Mouse (Mus musculus): ENCODE measurements around the gene Rasa4.
"Not testable (repeated sequence)": the region's sequence is repeated elsewhere in the genome, so short reads cannot be mapped to it uniquely, and the experiment has no call there.

Rasa4 gene

DNA sequence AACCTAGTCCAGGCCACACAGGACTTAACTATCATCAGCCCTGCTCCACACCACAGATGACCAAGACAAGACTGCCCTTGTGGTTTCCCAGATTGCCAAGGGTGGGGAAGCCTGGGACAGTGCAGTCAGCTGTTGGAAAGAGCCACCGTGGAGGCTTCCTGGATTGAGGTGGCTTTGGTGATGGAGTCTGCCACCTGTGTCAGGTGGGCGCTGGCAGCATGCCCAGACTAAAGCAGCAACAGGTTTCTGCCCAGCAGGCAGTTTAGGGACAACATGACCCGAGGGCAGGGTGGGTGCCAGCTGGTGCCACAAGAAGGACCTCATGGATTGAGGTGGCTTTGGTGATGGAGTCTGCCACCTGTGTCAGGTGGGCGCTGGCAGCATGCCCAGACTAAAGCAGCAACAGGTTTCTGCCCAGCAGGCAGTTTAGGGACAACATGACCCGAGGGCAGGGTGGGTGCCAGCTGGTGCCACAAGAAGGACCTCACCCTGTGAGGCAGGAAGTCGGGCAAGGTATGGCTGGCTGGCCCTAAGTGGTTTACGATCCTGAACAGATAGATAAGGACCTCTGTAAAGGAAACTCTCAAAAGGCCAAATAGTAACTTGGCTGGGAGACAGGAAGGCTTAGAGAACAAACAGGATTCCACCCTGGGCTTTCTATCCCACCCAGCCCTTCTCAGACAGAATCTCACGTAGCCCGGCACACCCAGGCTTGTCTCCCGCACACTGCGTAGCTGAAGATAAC is 17.1 kb upstream of the Rasa4 start:
- not testable (repeated sequence) for DNase-seq (ENCODE audit: low read depth, low spot score)

DNA sequence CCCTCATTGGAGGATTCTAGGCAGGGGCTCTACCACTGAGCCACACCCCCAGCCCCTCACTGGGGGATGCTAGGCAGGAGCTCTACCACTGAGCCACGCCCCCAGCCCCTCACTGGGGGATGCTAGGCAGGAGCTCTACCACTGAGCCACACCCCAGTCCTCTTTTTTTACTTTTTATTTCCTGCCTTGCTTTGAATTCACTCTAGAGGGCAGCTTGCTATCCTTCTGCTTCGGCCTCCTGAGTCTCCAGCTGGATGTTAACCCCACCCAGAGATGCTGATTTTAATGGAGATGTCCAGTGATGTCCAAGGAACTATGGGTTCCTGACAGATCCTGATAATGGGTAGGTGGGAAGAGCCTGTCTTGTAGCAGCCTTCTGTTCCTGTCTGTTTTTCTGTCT is 14.3 kb upstream of the Rasa4 start:
- DNase-seq (ENCODE audit: low read depth, low spot score) = no peak

DNA sequence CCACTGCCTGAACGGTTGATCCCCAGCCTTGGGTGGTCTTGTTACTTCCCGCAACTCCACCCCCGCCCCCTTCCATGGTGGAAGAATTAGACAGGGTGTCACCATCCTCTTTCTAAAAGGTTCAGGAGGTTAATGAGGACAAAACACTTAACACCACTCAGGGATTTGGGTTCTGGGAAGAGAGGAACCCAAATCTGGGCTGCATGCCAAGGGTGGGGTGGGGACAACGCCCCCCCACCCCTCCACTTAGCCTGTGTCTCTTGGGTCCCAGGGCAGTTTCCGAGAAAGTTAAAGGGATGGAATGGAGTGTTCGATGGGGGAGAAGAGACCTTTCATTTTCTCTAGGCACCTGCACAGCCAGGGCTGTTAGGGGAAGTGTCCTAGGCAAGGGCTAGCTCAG is 10.7 kb upstream of the Rasa4 start:
- DNase-seq (ENCODE audit: low read depth, low spot score) = no peak

DNA sequence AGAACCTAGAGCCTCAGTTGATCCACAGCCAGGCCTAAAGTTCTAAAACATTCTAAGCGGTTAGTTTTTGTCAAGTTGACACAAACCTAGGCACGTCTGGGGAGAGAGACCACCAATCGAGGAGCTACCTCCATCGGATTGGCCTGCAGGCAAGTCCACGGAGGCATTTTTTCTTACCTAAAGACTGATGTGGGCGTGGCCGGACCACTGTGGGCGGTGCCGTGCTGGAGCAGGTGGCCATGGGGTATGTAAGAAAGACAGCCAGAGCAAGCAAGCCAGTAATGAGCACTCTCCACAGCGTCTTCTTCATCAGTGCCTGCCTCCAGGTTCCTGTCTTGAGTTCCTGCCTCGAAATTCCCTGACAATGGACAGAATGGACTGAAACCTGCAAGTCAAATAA is 10.2 kb upstream of the Rasa4 start:
- DNase-seq (ENCODE audit: low read depth, low spot score) = no peak

DNA sequence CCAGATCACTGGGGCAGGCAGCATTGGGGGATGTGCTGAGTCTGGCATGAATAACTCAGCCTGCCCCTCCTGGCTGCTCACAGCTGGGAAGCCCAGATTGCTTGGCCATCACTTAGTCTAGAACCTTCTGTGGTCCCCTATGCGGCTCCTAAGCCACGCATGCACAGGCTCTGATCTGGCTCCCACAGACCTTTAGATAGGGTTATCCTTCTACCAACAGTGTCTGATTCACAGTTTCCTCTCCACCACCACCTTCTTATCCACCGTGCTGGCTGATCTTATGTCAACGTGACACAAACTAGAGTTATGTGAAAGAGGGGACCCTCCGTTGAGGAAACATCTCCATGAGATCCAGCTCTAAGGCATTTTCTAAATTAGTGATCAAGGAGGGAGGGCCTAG is 8.6 kb upstream of the Rasa4 start:
- no peak for DNase-seq (ENCODE audit: low read depth, low spot score)

DNA sequence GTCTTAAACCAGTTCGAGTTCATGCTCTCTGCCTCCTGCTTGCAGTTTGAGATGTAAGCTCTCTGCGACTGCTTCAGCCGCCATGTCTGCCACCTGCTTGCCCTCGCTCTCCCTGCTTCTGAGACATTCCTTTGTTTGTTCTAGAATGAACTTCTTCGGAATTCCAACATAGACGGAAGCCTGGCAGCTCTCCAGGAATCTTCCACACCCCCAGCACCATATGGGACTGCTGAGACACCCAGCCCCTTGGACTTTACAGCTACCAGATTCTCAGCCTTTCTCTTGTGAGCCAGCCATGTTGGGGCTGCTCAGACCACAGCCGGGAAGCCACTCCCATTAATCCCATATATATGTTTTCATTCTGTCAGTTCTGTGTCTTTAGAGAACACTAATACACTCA is 7.4 kb upstream of the Rasa4 start:
- DNase-seq (ENCODE audit: low read depth, low spot score) = no peak

DNA sequence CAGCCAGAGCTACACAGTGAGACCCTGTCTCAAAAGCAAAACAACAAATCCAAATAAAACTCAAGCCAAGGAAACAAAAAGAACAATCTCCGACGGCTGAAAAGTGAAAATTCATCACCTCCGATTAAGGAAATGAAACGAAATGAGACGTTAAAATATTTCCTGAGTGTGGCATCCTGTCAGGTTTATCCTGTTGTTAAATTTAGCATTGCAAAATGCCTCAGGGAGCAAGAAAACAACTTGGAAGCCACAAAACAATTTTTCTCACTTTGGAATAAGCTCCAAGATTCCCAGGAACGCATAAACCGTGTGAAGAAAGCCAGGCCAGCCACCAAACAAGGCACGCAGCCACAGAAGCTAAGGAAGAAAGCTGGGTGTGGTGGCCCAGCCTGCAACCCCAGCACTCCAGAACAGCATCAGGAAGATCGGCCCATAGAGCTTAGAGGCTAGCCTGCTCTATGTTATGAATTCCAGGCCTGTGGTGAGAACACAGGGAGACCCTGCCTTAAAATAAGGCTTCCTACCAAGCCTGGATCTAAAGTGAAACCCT is 6.6 kb upstream of the Rasa4 start:
- no peak for DNase-seq (ENCODE audit: low read depth, low spot score)

DNA sequence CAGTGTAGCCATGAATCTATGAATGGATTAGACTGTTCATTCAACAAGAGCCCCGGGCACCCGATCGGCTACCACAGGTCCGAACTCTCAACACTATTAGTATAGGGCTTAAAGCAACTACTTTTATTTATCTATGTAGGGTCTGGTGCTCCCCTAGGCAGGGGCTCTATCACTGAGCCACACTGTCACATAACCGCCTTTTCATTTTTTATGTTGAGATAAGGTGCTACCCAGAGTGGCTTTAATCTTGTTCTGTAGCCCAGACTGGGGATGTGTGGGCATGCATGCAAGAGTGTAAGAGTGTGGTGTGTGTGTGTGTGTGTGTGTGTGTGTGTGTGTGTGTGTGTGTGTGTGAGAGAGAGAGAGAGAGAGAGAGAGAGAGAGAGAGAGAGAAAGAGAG is 5.6 kb upstream of the Rasa4 start:
- no peak for DNase-seq (ENCODE audit: low read depth, low spot score)

DNA sequence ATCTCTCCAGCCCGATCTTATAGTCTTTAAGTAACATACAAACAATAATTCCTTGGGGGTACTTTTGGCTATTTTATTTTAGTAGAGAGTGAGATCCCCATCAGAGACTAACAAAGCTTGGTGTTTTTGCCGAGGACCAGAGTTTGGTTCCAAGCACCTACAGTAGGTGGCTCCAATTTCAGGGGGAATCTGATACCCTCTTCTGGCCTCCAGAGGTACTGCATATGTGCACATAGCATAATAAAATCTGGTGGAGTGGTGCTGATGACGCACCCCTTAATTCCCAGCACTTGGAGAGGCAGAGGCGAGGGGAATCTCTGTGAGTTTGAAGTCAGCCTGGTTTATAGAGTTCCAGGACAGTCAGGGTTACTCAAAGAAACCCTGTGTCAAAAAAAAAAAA is 1.4 kb upstream of the Rasa4 start:
- DNase-seq (ENCODE audit: low read depth, low spot score) = no peak

DNA sequence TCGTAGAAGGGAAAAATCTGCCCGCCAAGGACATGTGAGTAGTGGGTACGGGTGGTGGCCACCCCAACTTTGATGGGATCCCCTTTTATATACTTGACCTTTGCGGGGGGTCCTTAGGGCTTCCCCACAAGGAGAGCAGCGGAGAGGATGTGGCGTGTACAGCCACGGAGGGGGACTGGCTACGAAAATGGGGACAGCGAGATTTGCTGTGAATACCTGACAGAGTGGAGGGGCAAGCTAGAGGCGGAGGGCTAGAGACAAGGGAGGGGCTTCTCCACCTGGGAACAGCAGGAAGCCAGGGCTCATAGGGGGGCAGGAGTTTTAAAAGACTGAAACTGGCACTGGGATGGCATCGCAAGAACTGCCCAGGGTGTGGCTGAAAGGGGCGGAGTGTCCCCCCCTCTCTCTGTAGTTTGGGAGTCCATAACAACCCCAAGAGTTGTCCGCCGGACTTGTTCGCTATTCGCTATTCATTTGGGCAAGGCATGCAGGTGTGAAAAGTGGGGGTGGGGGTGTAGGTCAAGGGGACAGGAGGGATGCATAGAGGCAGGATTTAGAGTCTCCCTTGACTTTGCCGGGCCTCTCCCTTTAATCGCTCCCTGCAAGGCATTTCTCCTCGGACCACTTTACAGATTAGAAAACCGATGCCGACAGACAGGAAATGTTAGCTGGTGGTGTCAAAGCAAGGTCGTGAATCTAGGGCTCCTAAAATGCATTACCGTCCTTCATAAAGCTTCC is 597 bp downstream of the Rasa4 start:
- DNase-seq (ENCODE audit: low read depth, low spot score) = no peak

DNA sequence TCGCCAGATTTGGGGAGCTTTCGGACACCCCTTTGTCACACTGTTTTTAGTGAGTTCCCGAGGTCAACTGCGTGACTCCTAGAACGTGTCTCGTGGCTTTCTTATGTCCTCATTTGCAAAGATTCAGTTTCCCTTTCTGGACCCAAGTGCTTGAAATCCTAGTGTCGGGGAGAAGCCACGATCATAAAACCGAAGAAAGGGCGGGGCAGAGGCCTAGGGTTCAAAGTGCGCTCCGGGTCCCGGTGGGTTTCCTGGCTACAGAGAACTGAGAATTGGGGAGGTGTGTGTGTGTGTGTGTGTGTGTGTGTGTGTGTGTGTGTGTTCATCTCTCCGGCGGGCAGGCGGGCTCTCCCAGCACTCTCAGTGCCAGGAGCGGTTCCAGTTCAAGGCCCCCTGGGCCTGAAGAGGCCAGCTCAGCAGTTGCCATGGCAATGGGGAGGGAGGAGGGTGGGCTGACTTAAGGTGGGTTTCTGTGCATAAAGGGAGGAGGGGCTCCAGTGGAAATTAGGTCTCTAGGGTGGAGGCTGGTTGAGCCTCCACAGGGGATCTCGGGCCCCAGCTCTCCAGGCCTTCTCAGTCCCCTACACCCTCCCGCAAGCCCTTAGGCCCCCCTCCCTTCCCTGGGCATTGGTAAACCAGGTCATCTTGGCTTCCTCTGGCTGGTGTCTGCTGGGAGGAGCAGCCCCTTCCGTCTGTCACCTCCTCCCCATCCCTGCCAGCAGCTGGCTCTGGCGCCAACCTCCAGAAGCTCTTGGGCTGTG is 1.4 kb downstream of the Rasa4 start:
- no peak for DNase-seq (ENCODE audit: low read depth, low spot score)

DNA sequence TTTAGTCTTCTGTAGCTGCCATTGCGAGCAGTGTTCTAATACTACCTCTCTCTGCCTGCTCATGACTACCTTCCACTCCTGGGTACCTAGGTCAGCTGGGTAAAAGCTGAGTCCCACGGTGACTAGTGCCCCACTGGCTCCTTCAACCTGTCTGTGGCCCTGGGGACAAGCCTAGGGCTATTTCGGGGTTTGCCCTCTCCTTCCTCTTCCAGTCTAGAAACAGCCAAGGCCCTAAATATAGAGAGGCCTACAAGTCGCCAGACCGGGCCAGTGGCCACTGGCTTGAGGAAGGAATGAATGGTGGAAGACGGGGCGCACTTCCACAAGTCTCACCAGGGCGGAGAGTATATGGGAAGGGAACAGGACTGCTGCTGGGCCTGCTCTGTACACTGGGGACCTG is 2.6 kb downstream of the Rasa4 start:
- DNase-seq (ENCODE audit: low read depth, low spot score) = no peak

DNA sequence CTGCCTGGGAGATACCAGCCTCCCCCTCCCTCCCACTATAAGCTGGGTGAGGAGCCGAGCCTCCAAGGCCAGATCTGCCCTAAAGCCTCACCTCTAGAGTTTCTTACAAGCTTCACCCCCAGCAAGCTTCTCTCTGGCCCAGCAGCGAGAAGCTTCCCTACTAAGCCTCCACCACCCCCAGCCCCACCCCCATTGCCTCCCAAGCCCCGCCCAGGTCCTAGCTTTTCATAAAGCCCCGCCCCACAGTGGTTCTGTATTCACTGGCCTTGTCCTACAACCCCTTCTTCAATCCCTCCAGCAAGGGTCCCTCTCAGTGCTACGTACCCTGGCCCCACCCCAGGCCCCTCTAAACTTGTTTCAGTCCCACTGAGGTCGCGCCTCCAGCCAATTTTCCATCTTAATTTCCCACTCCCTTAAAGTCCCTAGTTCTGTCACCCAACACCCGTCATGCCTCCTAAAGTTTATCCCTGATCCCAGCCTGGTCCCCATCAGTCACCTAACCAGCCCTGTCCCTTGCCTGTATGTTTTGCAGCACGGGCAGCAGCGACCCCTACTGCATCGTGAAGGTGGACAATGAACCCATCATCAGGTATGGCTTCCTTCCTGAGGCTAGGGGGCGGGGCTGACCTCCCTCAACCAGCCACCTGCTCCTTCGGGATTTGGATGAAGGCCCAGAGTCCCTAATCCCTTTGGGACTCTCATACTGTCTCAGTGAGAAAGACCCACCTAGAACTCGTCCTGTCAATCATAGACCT is 5.3 kb downstream of the Rasa4 start:
- no peak for DNase-seq (ENCODE audit: low read depth, low spot score)

DNA sequence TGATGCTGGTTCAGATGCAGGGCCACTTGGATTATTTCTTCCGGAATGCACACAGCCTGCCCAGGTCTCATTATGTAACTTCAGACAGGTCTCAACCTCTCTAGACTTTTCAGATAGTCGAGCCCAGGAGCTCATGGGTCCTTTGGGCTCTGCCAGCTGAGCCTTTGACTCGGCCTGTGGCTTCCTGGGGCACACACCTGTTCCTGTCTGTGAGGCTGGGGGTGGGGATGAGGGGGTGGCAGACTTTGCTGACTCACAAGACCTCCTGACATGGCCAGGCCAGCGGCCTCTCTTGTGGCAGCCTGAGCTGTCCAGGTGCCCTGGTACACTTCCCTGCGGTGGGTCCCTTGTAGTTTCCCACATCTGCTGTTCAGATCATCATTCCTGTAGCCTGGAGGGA is 8.2 kb downstream of the Rasa4 start:
- DNase-seq (ENCODE audit: low read depth, low spot score) = no peak

DNA sequence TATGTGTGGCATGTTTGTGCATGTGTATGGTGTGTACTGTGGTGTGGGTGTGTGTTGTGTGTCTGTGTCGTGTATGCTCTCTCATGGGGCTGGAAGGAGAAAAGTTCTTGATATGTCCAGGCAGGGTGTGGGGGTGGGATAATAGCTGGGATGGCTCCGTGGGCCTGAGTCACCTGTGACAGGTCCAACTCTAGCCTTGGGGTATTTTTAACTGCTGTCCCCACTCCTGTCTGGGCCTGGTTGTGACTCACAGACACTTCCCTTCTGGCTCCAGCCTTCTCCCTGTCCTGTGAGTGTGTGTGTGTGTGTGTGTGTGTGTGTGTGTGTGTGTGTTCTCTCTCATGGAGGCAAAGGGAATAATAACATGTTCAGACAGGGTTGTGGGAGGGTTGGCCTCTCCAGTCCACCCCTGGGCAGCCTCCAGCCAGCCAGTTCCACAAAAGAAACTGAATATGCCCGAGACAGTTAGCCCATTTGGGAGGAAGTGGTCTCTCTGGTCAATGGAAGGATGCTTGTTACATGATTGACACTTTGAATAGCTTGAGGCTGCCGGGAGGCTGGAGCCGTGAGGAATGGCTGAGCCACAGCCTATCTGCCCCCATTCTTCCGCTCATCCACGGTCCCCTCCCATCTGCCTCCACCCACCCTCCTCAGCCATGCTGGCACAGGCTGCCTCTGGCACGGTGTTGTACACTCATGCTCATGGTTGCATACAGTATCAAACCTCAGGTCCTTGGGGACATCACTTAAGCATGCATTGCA is 10.7 kb downstream of the Rasa4 start:
- no peak for DNase-seq (ENCODE audit: low read depth, low spot score)

DNA sequence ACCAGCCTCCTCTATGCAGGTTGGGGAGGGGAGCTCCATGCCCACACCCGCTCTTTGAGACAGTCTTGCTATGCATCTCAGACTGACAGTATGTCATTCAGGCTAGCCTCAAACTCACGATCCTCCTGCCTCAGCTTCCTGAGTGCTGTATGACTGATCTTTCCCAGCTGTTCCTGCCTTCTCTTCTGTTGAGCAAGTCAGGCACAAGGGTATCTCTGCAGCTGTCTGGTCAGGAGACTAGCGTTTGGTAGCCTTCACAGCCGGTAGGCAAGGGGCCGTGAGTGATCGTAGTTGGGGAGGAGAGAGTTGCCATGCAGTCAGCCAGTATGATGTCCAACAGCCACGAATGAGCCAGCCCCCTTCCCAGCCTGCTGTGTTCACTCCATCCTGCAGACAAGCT is 11.4 kb downstream of the Rasa4 start:
- no peak for DNase-seq (ENCODE audit: low read depth, low spot score)

DNA sequence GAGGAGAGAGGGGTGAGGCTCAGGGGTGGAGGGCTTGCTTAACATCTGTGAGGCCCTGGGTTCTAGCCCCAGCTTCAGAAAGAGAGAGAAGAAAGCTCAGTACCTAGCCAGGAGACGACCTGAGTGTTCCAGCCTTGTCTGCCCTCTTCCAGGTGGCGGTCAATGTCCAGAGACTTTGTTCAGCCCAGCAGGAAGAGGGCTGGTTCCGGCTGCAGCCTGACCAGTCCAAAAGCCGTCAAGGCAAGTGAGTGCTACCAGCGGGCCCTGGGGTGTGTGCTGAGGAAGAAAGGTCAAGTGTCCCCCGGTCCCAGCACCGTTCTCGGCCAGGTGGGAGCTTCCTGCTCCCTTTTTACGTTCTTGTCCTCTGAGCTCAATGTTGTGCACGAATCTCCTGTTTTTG is 14.8 kb downstream of the Rasa4 start:
- no peak for DNase-seq (ENCODE audit: low read depth, low spot score)

DNA sequence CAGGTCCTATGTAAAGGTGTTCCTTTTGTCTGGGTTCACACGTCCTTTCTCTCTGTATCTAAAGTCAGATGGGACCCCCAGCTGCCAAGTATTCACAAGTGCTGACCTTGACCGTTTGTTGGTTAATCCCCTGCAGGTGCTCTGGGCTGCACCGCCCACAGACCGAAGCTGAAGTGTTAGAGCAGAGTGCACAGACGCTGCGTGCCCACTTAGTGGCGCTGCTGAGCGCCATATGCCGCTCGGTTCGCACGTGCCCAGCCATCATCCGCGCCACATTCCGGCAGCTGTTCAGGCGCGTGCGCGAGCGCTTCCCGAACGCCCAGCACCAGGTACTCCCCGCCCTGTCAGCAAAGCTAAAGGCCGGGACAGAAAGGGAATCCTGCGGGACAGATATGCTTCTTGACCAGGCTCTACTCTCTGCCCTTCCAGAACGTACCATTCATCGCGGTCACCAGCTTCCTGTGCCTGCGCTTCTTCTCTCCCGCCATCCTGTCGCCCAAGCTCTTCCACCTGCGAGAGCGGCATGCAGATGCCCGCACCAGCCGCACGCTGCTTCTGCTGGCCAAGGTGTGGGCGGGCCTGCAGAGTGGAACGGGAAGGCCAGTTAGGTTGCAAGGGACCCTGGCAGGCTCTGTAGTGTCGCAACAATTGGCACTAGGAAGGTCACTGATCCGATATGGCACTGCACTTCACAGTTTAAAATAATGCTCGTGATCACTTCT is 18.5 kb downstream of the Rasa4 start:
- DNase-seq (ENCODE audit: low read depth, low spot score) = peak; percentile 47

DNA sequence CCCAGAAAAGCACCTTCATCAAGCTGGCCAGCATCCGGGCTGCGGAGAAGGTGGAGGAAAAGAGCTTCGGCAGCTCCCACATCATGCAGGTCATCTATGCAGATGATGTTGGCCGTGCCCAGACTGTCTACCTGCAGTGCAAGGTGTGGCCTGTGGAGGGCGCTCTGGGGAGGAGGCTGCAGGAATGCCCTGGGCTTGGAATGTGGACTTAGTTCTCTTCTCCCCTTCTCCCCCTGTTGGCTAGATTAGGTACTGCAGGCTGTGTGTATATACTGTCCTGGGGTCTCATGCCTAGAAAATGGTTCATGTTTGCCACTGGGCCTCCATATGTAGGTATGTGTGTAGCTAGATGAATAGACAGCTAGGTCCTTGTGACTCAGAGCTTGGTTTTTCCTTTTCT is 20.8 kb downstream of the Rasa4 start:
- no peak for DNase-seq (ENCODE audit: low read depth, low spot score)

DNA sequence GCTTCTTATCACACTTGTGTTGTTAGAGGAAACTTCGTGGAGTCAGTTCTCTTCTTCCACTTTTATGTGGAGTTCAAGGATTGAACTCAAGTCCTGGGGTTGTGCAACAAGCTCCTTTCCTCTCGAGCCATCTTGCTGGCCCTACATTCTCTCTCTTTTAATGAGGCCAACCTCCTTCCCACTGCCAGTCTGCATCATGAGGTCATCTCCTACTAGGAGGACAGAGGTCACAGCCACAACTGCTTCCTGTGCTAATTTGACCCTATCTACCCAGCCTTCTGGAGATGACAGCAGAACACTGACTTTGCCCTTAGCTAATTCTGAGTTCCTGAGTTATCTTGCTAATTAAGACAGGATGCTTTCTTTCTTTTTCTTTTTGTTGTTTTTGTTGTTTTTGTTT is 24.8 kb downstream of the Rasa4 start:
- no peak for DNase-seq (ENCODE audit: low read depth, low spot score)

All from brain, embryonic 18.5 days (tissue).